Mouse (Mus musculus) embryonic fibroblast, embryonic 13.5 days (primary cell): ENCODE measurements around the gene Alcam.

Experiments
- CTCF ChIP-seq: IDR thresholded peaks from 2 replicates; pipeline ENCODE4 v1.5.1; 2011; ENCODE audit warnings: mild to moderate bottlenecking, control low read depth, low read length, moderate library complexity, borderline replicate concordance; ENCODE audit not compliant: insufficient read depth
- POLR2A ChIP-seq: IDR thresholded peaks from 2 replicates; pipeline ENCODE4 v1.6.1; 2011; ENCODE audit warnings: low read depth, mild to moderate bottlenecking, control low read depth, low read length, moderate library complexity

DNA sequence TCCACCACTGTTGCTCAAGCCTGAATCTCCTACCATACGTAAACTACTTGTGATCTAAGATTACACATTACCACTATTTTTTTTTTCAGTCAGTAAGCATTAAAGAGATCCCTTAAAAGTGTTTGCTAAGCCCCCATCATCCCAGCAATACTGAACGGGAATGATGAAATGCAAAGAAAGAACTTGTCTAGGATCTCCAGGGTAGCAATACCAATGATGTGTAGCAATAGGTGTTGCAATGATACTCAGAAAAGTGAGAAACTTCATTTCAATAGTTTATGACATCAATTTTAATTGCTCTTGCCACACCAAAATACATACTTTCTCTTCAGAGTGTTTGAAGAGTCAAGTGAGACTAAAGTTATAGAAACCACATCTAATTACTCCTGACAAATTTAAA is 81.9 kb downstream of the Alcam start:
- no peak for TF ChIP-seq CTCF
- no peak for TF ChIP-seq POLR2A
